In the genomic region with DNA sequence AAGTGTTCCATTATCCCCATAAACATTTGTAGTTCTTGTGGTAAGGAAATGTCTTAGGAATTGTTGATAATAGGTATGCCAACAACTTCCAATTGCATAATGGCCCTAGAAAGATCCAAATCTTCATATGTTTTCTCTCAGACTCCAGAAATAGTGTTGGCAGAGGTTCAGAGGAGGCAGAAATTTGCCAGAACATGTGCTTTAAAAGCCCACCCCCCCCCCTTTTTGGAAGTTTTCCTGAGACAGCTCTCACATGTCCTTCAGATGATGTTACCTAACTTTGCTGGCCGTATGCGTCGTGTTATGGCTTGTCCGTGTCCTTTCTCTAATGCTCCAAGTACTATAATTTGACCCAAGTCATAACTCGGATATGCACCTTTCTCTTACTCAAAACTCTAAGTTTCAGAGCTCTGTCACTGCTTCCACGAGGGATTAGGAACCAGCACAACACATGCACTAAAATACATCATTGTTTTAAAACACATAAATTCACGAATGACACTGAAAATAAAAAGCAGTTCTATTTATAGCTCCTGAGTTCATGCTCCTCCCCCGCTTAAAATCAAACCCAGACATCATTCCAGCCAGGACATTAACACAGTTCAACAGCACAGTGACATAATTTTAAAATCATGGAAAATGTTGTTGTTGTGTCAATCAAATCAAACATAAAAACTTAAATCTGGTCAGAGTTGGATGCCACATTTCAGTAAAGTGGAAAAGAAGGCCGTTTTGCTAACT, we compare ENCODE assay signal across 12 mouse cellular contexts.
DNase-seq lines count a peak whose midpoint lies in the region; ATAC-seq lines count a peak whose summit lies in the region.
"Had no signal": no experiment of that assay in that cellular context is flagged by ENCODE, and none has a peak within 500 bp of the region (broad histone marks: within the 10 kb centered on the region; RNA-seq: fewer than 3 reads in every experiment).

No protein-coding gene starts in this region.

- H3K4me2 ChIP-seq in intestine, embryonic 14.5 days (ENCODE audit: low read length): no peak overlapping the region
- H3K4me2 ChIP-seq in intestine, embryonic 15.5 days (replicated peaks): no peak overlapping the region
- H3K4me2 ChIP-seq in embryonic facial prominence, embryonic 15.5 days (replicated peaks): no peak overlapping the region
- no peak overlapping the region for H3K4me2 ChIP-seq in heart, embryonic 16.5 days (ENCODE audit: low read depth, low read length)
- no peak overlapping the region for H3K4me2 ChIP-seq in midbrain, embryonic 16.5 days (ENCODE audit: low read length)
- H3K4me2 ChIP-seq: hindbrain, embryonic 15.5 days; neural tube, embryonic 15.5 days had no signal

- H3K36me3 ChIP-seq in intestine, embryonic 14.5 days (ENCODE audit: control insufficient read depth, insufficient read depth, low read length): no peaks in the 10 kb centered on the region
- H3K36me3 ChIP-seq in intestine, embryonic 15.5 days: no peaks in the 10 kb centered on the region
- H3K36me3 ChIP-seq in embryonic facial prominence, embryonic 15.5 days: no peaks in the 10 kb centered on the region
- H3K36me3 ChIP-seq in heart, embryonic 16.5 days (ENCODE audit: control insufficient read depth, insufficient read depth): no peaks in the 10 kb centered on the region
- H3K36me3 ChIP-seq in midbrain, embryonic 16.5 days (ENCODE audit: control insufficient read depth, insufficient read depth, low read length): no peaks in the 10 kb centered on the region
- H3K36me3 ChIP-seq: hindbrain, embryonic 15.5 days; midbrain, embryonic 10.5 days had no signal

- H3K27ac ChIP-seq in intestine, embryonic 14.5 days (ENCODE audit: low read depth): no peak overlapping the region
- no peak overlapping the region for H3K27ac ChIP-seq in intestine, embryonic 15.5 days
- peak overlapping the region; percentile 81 for H3K27ac ChIP-seq in embryonic facial prominence, embryonic 15.5 days (replicated peaks)
- peak overlapping the region; percentile 9; the same call in 1 of the 2 replicates for H3K27ac ChIP-seq in heart, embryonic 16.5 days (ENCODE audit: low read length)
- H3K27ac ChIP-seq in midbrain, embryonic 16.5 days (ENCODE audit: low read length): no peak overlapping the region
- H3K27ac ChIP-seq: hindbrain, embryonic 15.5 days; left cerebral cortex, adult 2 months; midbrain, embryonic 10.5 days; neural tube, embryonic 15.5 days had no signal

- H3K4me1 ChIP-seq in intestine, embryonic 14.5 days (replicated peaks; ENCODE audit: control insufficient read depth, insufficient read depth, low read length): no peaks in the 10 kb centered on the region
- H3K4me1 ChIP-seq in intestine, embryonic 15.5 days (replicated peaks): no peaks in the 10 kb centered on the region
- peaks cover 15% of the 10 kb centered on the region for H3K4me1 ChIP-seq in embryonic facial prominence, embryonic 15.5 days
- no peaks in the 10 kb centered on the region for H3K4me1 ChIP-seq in heart, embryonic 16.5 days (ENCODE audit: control insufficient read depth, insufficient read depth, low read length)
- no peaks in the 10 kb centered on the region for H3K4me1 ChIP-seq in midbrain, embryonic 16.5 days (ENCODE audit: control insufficient read depth, insufficient read depth, low read length)
- H3K4me1 ChIP-seq: hindbrain, embryonic 15.5 days; midbrain, embryonic 10.5 days; neural tube, embryonic 15.5 days had no signal

- no peak overlapping the region for H3K9ac ChIP-seq in intestine, embryonic 14.5 days (ENCODE audit: low read length)
- no peak overlapping the region for H3K9ac ChIP-seq in intestine, embryonic 15.5 days
- H3K9ac ChIP-seq in embryonic facial prominence, embryonic 15.5 days: no peak overlapping the region
- no peak overlapping the region for H3K9ac ChIP-seq in heart, embryonic 16.5 days (ENCODE audit: low read length)
- H3K9ac ChIP-seq in midbrain, embryonic 16.5 days (ENCODE audit: low read depth, low read length): no peak overlapping the region
- H3K9ac ChIP-seq: hindbrain, embryonic 15.5 days; neural tube, embryonic 15.5 days had no signal

- H3K27me3 ChIP-seq in intestine, embryonic 14.5 days (replicated peaks; ENCODE audit: control insufficient read depth, insufficient read depth, low read length): no peaks in the 10 kb centered on the region
- H3K27me3 ChIP-seq in intestine, embryonic 15.5 days (replicated peaks): no peaks in the 10 kb centered on the region
- no peaks in the 10 kb centered on the region for H3K27me3 ChIP-seq in embryonic facial prominence, embryonic 15.5 days
- no peaks in the 10 kb centered on the region for H3K27me3 ChIP-seq in heart, embryonic 16.5 days (ENCODE audit: control insufficient read depth, insufficient read depth, low read length)
- H3K27me3 ChIP-seq in midbrain, embryonic 16.5 days (ENCODE audit: control insufficient read depth, insufficient read depth, low read depth, low read length): no peaks in the 10 kb centered on the region
- H3K27me3 ChIP-seq: hindbrain, embryonic 15.5 days; neural tube, embryonic 15.5 days had no signal

- WGBS in intestine, embryonic 14.5 days: 59% methylated on average over 9 of the region's 9 CpGs
- WGBS in intestine, embryonic 15.5 days: 61% methylated on average over 9 of the region's 9 CpGs
- 16% methylated on average over 9 of the region's 9 CpGs for WGBS in embryonic facial prominence, embryonic 15.5 days
- WGBS in heart, embryonic 16.5 days: 63% methylated on average over 9 of the region's 9 CpGs
- 88% methylated on average over 9 of the region's 9 CpGs for WGBS in midbrain, embryonic 16.5 days

- no peak overlapping the region for H3K4me3 ChIP-seq in intestine, embryonic 14.5 days (ENCODE audit: low read depth, low read length)
- H3K4me3 ChIP-seq in intestine, embryonic 15.5 days (replicated peaks): no peak overlapping the region
- no peak overlapping the region for H3K4me3 ChIP-seq in embryonic facial prominence, embryonic 15.5 days (replicated peaks)
- H3K4me3 ChIP-seq in heart, embryonic 16.5 days (ENCODE audit: low read length): no peak overlapping the region
- no peak overlapping the region for H3K4me3 ChIP-seq in midbrain, embryonic 16.5 days (ENCODE audit: low read depth, low read length)
- H3K4me3 ChIP-seq: hindbrain, embryonic 15.5 days; left cerebral cortex, adult 2 months; midbrain, embryonic 10.5 days; neural tube, embryonic 15.5 days had no signal

- no peaks in the 10 kb centered on the region for H3K9me3 ChIP-seq in intestine, embryonic 14.5 days (ENCODE audit: control insufficient read depth, low read length)
- no peaks in the 10 kb centered on the region for H3K9me3 ChIP-seq in intestine, embryonic 15.5 days
- no peaks in the 10 kb centered on the region for H3K9me3 ChIP-seq in embryonic facial prominence, embryonic 15.5 days (replicated peaks)
- no peaks in the 10 kb centered on the region for H3K9me3 ChIP-seq in heart, embryonic 16.5 days (replicated peaks; ENCODE audit: control insufficient read depth, low read length)
- H3K9me3 ChIP-seq in midbrain, embryonic 16.5 days (replicated peaks; ENCODE audit: control insufficient read depth, low read length, poor library complexity, severe bottlenecking): no peaks in the 10 kb centered on the region
- H3K9me3 ChIP-seq: hindbrain, embryonic 15.5 days; midbrain, embryonic 10.5 days; neural tube, embryonic 15.5 days had no signal

- peak; percentile 38 for DNase-seq in intestine, embryonic 14.5 days (ENCODE audit: low spot score)
- peak; percentile 37 for DNase-seq in lung, postnatal 25 days (ENCODE audit: low spot score)
- no peak for DNase-seq in thymus, adult 18-20 months
- DNase-seq in left cerebral cortex, adult 9 months (ENCODE audit: low spot score in 2 of 2): no peak

- no peak for ATAC-seq in intestine, embryonic 14.5 days (replicated peaks; ENCODE audit: low FRiP score, low TSS enrichment, low read depth)
- no peak for ATAC-seq in intestine, embryonic 15.5 days
- ATAC-seq in embryonic facial prominence, embryonic 15.5 days (ENCODE audit: insufficient number of reproducible peaks, low FRiP score, low TSS enrichment, low read depth): peak; percentile 40
- no peak for ATAC-seq in heart, embryonic 16.5 days (replicated peaks; ENCODE audit: extremely low read depth, insufficient read depth, low FRiP score)
- ATAC-seq in midbrain, embryonic 16.5 days: no peak

Comparison
In these comparisons a context has a peak if more than half of its experiments do, and no peak if none do; other contexts are left out.
1. DNase-seq: peak in intestine, embryonic 14.5 days (single experiment) and lung, postnatal 25 days (single experiment); none in thymus, adult 18-20 months (0 of 2) and left cerebral cortex, adult 9 months (0 of 2).
2. H3K27ac ChIP-seq: peak in embryonic facial prominence, embryonic 15.5 days (single experiment) and heart, embryonic 16.5 days (single experiment); none in intestine, embryonic 14.5 days (single experiment), intestine, embryonic 15.5 days (single experiment) and midbrain, embryonic 16.5 days (single experiment).